Mouse (Mus musculus): ENCODE measurements at regions not wholly inside any gene's neighbourhood (a gene's known extent, or its start where the extent isn't known, plus 50 kb on each side); places are given as distances from the start of the nearest gene placed in this dataset.

DNA sequence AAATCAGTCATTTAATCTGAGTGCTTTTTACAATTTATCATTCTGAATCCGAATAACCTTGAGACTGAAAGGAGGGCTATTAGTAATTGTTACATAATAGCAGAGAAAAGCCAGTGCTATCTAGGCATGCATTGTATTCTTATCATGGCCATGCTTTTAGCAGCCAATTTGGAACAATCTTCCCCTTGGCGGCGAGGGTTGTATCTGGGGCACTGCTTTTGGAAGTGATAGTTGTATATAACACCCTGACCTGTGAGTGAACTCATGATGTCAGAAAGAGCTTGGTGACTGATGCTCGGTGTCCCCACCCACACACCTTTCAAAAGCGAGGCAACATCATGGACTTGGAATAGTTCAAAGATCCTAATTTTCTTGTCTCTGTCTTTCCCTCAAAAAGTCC is 315.2 kb downstream of the Bmper start:
- no peak for TF ChIP-seq CTCF (IDR thresholded peaks at IDR 0.05; ENCODE audit: low read depth, low read length)
- TF ChIP-seq POLR2A (IDR thresholded peaks at IDR 0.05; ENCODE audit: extremely low read depth, insufficient read depth, low read length) = no peak
